Mouse (Mus musculus) ES-E14 (cell line): ENCODE results near the gene Fli1.

ENCODE experiments used
- CHD2 ChIP-seq: IDR thresholded peaks from 2 replicates; pipeline ENCODE4 v1.6.1; 2014; ENCODE audit warnings: mild to moderate bottlenecking, low read depth, low read length, inconsistent platforms
- ZC3H11A ChIP-seq: IDR thresholded peaks from 2 replicates; pipeline ENCODE4 v1.6.1; 2012; ENCODE audit warnings: low read depth, mild to moderate bottlenecking, inconsistent platforms, low read length, borderline replicate concordance

- TF ChIP-seq ZC3H11A (no peak), CHD2 (no peak)
Measured at GRCm38 (mm10) chr9:32474621-32475390, 67.9 kb downstream of the Fli1 start.
